Mouse (Mus musculus) heart, embryonic 10.5 days (tissue): ENCODE measurements around the gene Dlgap4. TPM values are rescaled to one million over a fixed set of nuclear protein-coding genes. Genes with fewer than 3 reads are reported as not detected.
"Not testable (repeated sequence)": the region's sequence is repeated elsewhere in the genome, so short reads cannot be mapped to it uniquely, and the experiment has no call there.

Experiments
- DNase-seq: peaks from one replicate; pipeline ENCODE4 v3.0.0-alpha.2; 2017; ENCODE audit warnings: low spot score
- H3K27ac ChIP-seq: fragments of 300-500 bp; sonication (generic); 2 replicates; pipeline ENCODE4 v1.5.1; 2016; ENCODE audit warnings: mild to moderate bottlenecking
- H3K27me3 ChIP-seq: fragments of 300-500 bp; sonication (generic); 2 replicates; pipeline ENCODE4 v1.6.1; 2016; ENCODE audit warnings: mild to moderate bottlenecking; ENCODE audit not compliant: poor library complexity, insufficient read depth, severe bottlenecking
- H3K36me3 ChIP-seq: fragments of 300-500 bp; sonication (generic); 2 replicates; pipeline ENCODE4 v1.6.1; 2016; ENCODE audit warnings: mild to moderate bottlenecking, moderate library complexity
- H3K4me1 ChIP-seq: fragments of 300-500 bp; sonication (generic); 2 replicates; pipeline ENCODE4 v1.6.1; 2016; ENCODE audit warnings: mild to moderate bottlenecking
- H3K4me3 ChIP-seq: fragments of 300-500 bp; sonication (generic); 2 replicates; pipeline ENCODE4 v1.5.1; 2016; ENCODE audit warnings: mild to moderate bottlenecking, moderate library complexity
- H3K9me3 ChIP-seq: fragments of 300-500 bp; sonication (generic); 2 replicates; pipeline ENCODE4 v1.6.1; 2016; ENCODE audit warnings: mild to moderate bottlenecking, moderate library complexity
- WGBS: fragments of 180-500 bp; shearing (Covaris S2); methylation state at CpG from one replicate; pipeline ENCODE4 v1.1.7; 2016; 5-methylcytosine and 5-hydroxymethylcytosine counted together
- polyA plus RNA-seq: library from polyadenylated mRNA; unstranded; fragments of >200 nt; fragmentation: Nextera tagmentation; extraction: Ambion mirVana; gene quantifications from 2 replicates; pipeline ENCODE4 v1.2.1, GENCODE M21; 2016

Gene Dlgap4
- polyA plus RNA-seq, 1 experiment from 2014 or later, result 95.7 TPM

DNA sequence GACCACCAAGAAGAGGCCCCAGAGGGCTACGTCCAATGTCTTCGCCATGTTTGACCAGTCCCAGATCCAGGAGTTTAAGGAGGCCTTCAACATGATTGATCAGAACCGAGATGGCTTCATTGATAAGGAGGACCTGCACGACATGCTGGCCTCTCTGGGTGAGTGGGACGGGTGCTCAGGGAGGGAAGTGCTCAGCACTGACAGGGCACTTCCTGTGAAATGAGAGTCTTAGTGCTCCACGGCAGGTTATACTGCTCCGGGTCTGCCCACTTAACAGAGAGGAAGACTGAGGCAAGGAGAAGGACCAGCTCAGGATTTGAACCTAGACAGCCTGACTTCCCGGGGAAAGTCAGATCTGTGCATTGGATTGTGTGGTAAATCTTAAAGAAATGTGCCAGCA, 165.1 kb downstream of the Dlgap4 start:
- Histone ChIP-seq H3K27me3 (peaks cover 5% of the 10 kb centered on the region; the same call in 1 of the 2 replicates), H3K9me3 (no peaks in the 10 kb centered on the region), H3K4me3 (peak overlapping the region; percentile 69), H3K27ac (peak overlapping the region; percentile 25; the same call in 1 of the 2 replicates), H3K4me1 (peaks cover 85% of the 10 kb centered on the region), H3K36me3 (peaks cover 41% of the 10 kb centered on the region)
- WGBS, result 78% methylated on average over 8 of the region's 8 CpGs
- DNase-seq, result peak; percentile 71

DNA sequence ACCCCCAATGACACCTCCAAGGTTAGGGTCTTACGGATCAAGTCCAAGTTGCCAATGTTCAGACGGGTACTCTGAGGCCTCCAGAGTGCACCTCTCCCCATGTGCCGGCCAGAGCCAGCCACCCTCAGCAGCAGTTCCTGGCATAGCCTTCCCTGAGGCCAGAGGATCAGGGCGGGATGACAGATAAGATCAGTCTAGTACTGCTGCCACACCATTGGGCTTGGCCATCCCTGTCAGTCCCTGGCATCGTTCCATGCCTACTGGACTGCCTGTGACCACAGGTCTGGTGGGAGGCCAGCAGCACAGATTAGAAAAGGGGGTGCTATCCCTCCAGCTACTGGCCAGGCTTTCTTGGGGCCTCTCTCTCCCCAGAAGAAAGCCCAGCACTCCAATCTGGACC, 165.5 kb downstream of the Dlgap4 start:
- peak; percentile 64 for DNase-seq
- Histone ChIP-seq H3K4me1 (peaks cover 89% of the 10 kb centered on the region), H3K27me3 (peaks cover 5% of the 10 kb centered on the region; the same call in 1 of the 2 replicates), H3K9me3 (no peaks in the 10 kb centered on the region), H3K36me3 (peaks cover 41% of the 10 kb centered on the region), H3K27ac (peak overlapping the region; percentile 25; the same call in 1 of the 2 replicates), H3K4me3 (peak overlapping the region; percentile 69; the same call in 1 of the 2 replicates)
- 62% methylated on average over 5 of the region's 5 CpGs for WGBS

DNA sequence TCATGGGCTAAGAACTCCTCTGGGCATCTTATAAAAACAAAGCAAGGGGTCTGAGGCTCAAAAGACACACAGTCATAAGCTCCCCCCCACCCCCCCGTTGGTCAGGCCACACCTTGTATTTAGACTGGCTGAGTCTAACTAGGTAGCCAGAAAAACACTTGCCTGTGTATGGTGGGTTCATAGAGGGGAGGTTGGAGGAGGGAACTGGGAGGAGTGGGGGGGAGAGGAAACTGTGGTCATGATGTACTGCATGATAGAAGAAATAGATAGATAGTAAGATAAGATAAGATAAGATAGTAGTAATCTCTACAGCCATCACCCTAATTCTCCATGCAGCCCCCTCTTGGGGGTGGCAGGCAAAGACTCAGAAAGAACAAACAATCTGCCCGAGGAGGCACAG, 166.0 kb downstream of the Dlgap4 start:
- Histone ChIP-seq H3K9me3 (no peaks in the 10 kb centered on the region), H3K4me1 (peaks cover 89% of the 10 kb centered on the region), H3K27me3 (peaks cover 5% of the 10 kb centered on the region; the same call in 1 of the 2 replicates), H3K27ac (peak overlapping the region; percentile 25; the same call in 1 of the 2 replicates), H3K4me3 (no peak overlapping the region; the same call in 1 of the 2 replicates), H3K36me3 (peaks cover 41% of the 10 kb centered on the region)
- DNase-seq, result peak; percentile 54
- 49% methylated on average over 2 of the region's 2 CpGs for whole genome bisulfite sequencing

DNA sequence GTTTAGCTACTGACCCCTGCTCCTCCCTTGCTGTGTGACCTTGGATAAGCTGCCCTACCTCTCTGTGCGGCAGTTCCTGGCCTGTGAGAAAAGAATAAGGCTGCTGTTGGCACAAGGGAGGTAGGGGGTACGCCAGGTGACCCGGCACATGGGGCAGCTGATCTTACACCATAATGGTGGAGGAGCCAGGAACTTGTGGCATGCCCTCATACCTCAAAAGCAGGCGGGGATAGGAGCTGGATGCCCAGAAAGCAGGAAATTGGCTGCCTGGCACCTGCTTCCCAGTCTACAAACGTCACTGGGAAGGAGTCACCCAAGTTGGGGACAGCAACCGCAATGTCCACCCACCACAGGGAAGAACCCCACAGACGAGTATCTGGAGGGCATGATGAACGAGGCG, 166.6 kb downstream of the Dlgap4 start:
- WGBS, result 71% methylated on average over 9 of the region's 9 CpGs
- Histone ChIP-seq H3K27ac (peak overlapping the region; percentile 83; the same call in 1 of the 2 replicates), H3K9me3 (no peaks in the 10 kb centered on the region), H3K36me3 (peaks cover 41% of the 10 kb centered on the region), H3K27me3 (peaks cover 5% of the 10 kb centered on the region; the same call in 1 of the 2 replicates), H3K4me3 (peak overlapping the region; percentile 22; the same call in 1 of the 2 replicates), H3K4me1 (peaks cover 85% of the 10 kb centered on the region)
- DNase-seq, result peak; percentile 78

DNA sequence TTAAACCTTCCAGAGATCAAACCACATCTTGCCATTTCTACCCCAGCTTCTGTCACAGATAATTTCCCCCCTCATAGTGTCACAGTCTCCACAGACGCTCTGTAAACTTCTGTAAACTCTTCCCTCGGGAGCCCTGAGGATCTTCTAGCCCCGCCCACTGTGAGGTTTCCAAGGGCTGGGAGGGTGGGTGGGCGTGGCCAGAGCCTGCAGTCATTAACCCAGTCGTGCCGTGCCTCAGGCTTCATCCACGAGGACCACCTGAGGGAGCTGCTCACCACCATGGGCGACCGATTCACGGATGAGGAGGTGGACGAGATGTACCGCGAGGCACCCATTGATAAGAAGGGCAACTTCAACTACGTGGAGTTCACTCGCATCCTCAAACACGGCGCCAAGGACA, 167.2 kb downstream of the Dlgap4 start:
- peaks cover 81% of the 10 kb centered on the region for H3K4me1 ChIP-seq
- H3K9me3 ChIP-seq, result no peaks in the 10 kb centered on the region
- peaks cover 5% of the 10 kb centered on the region; the same call in 1 of the 2 replicates for H3K27me3 ChIP-seq
- H3K27ac ChIP-seq, result peak overlapping the region; percentile 83
- peak overlapping the region; percentile 22 for H3K4me3 ChIP-seq
- peak; percentile 84 for DNase-seq
- peaks cover 41% of the 10 kb centered on the region for H3K36me3 ChIP-seq
- 18% methylated on average over 17 of the region's 17 CpGs for WGBS

DNA sequence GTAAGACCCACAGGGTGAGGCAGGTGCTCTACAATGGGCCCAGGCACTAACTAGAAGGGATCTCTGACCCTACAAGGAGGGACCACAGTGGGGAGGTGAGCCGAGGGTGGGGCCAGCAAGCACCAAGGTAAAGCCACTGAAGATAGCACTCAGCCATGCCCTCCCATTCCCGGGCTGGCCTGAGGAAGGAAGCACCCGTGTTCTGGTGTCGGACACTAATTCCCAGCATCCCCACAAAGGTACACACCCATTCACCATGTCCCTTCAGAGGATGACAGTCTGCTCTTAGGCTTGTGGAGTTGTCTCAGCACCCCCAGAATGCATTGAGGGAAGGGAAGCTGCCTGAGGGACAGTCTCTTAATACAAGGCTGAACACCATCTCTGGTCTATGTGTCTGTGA, 167.8 kb downstream of the Dlgap4 start:
- peak; percentile 84 for DNase-seq
- Histone ChIP-seq H3K27ac (peak overlapping the region; percentile 83), H3K27me3 (no peaks in the 10 kb centered on the region; the same call in 1 of the 2 replicates), H3K4me3 (peak overlapping the region; percentile 22; the same call in 1 of the 2 replicates), H3K4me1 (peaks cover 77% of the 10 kb centered on the region), H3K9me3 (no peaks in the 10 kb centered on the region), H3K36me3 (peaks cover 41% of the 10 kb centered on the region)
- 66% methylated on average over 4 of the region's 4 CpGs for WGBS

DNA sequence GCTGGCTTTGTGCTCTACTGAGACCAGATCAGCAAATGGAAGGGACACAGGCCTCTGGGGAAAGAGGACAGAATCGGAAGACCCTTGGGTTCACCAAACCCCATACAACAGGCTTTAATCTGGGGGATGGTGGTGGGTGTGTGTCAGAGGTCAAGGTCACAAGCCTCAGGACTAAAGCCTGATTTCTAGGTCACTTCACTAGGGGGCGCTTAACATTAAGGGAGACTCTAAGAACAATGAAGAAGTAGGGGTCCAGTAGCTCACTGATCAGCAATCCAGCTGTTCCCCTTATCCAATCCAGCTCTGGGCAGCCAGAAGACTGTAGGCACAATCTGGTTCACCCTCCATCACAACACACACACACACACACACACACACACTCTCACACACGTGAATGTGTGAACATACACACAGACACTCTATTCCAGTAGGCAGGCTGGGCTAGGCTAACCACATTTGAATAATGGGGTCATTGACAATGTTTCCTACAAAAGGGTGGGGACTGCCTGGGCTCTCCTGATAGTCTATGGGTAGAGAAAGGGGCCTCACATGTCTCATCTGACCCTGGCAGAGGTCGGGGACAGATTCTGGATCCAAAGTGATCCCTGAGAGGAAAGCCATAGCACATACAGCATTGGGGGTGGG, 168.5 kb downstream of the Dlgap4 start:
- Histone ChIP-seq H3K4me1 (peaks cover 75% of the 10 kb centered on the region), H3K27ac (peak overlapping the region; percentile 83), H3K36me3 (peaks cover 41% of the 10 kb centered on the region), H3K4me3 (no peak overlapping the region), H3K27me3 (no peaks in the 10 kb centered on the region), H3K9me3 (no peaks in the 10 kb centered on the region)
- DNase-seq, result peak; percentile 82
- 64% methylated on average over 4 of the region's 4 CpGs for WGBS

DNA sequence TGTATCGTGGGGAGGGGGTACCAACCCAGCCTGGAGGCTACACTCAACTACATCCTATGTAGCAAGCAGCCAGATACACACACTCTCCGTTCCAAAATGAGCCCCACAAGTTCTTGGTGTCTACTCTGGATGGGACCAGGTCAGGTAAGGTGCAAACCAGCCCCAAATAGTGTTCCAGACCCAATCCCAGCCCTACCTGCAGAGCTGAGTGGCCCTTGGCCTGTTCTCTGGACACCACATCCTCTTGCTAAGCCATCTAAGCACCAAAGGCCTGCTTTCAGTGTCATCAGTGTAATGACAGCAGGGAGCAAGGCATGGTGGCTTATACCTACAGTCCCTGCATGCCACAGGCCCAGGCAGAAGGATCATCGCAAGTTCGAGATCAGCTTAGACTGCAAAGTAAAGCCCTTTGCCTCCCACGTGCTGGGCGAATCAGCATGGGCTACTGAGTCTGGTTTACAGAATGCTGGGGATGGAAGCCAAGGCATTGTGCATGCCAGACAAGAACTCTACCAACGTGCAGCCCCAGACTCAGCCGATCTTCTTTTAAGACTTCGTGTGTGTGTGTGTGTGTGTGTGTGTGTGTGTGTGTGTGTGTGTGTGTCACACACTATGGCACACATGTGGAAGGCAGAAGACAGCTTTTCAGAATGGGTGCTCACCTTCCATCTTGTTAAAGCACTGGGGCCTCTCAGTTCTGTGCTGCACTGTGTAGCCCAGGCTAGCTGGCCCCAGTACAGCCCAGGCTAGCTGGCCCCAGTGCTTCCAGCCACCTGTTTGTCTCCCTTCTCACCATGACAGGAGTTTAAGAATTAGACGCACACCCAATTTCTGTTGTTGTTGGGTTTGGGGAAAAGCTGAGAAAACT, 169.2 kb downstream of the Dlgap4 start:
- Histone ChIP-seq H3K36me3 (peaks cover 41% of the 10 kb centered on the region), H3K4me1 (peaks cover 67% of the 10 kb centered on the region), H3K27ac (peak overlapping the region; percentile 83), H3K27me3 (no peaks in the 10 kb centered on the region), H3K9me3 (no peaks in the 10 kb centered on the region), H3K4me3 (no peak overlapping the region)
- WGBS, result 86% methylated on average over 10 of the region's 10 CpGs
- DNase-seq, result peak; percentile 80

DNA sequence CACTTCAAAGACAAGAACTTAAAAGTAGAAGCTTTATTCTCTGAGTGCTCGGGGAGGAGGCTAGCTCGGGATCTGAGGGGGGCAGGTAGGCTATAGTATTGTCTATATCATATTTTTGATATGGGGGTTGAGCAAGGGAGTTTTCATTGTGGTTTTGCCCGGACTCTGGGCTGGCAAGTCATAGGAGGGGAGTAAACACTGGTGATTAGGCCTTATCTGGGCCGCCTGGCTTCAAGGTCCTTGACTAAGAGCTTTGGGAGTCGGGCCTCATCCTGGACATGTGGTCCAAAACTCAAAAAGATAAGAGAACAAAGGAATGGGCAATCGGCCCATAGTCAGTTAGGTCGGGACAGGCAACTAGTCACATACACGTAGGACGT, 169.8 kb downstream of the Dlgap4 start:
- H3K36me3 ChIP-seq, result peaks cover 40% of the 10 kb centered on the region
- H3K27ac ChIP-seq, result peak overlapping the region; percentile 83
- WGBS, result 22% methylated on average over 9 of the region's 9 CpGs
- H3K27me3 ChIP-seq, result no peaks in the 10 kb centered on the region
- H3K9me3 ChIP-seq, result no peaks in the 10 kb centered on the region
- no peak overlapping the region; the same call in 1 of the 2 replicates for H3K4me3 ChIP-seq
- peaks cover 61% of the 10 kb centered on the region for H3K4me1 ChIP-seq
- peak; percentile 94 for DNase-seq

DNA sequence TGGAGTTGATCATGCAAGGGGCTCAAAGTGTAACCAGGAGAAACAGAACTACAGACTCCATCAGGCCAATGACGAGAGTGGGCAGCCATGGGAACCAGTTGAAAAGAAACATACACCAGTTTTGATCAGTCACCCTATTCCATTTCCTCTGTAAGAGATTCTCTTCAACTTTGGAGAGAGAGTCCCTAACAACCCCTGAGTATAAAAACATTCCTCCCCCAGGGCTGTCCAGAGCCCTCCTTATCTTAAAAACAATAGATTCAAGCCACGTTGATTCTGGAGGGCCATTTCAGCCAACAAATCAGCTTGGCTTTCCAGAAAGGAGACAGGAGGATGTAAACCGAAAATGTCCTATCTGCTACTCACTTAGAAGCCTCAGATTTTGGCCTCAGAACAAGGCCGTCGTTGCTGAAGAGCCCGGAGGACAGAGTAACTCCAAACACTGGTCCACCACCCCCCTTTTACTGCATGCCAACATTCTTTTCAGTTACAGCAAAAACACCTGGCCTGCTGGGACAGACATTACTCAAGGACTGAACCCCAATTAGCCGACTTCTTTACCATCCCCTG, 170.6 kb downstream of the Dlgap4 start:
- Histone ChIP-seq H3K9me3 (no peaks in the 10 kb centered on the region), H3K27ac (peak overlapping the region; percentile 83), H3K27me3 (no peaks in the 10 kb centered on the region), H3K4me1 (peaks cover 53% of the 10 kb centered on the region), H3K36me3 (peaks cover 32% of the 10 kb centered on the region), H3K4me3 (no peak overlapping the region)
- WGBS, result 43% methylated on average over 7 of the region's 7 CpGs
- peak; percentile 73 for DNase-seq

DNA sequence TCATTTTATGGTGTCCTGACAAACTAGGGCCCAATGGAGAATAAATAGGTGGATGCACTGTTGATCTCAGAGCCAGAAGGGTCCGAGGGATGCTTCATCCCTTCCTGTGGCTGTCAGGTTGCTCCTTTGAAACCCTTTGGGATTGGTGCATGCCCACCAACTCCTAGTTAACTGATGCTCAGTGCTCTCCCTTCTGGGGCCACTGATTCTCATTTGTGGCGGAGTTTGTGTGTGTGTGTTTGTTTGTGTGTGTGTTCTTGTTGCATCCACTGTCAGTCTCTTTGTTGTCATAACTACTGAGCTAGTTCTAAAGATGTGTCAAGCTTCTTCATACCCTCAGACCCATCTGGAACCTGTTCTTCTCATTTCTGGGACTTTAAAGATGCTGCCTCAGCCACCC, 171.4 kb downstream of the Dlgap4 start:
- no peaks in the 10 kb centered on the region for H3K27me3 ChIP-seq
- peak; percentile 70 for DNase-seq
- H3K4me3 ChIP-seq, result no peak overlapping the region
- 86% methylated on average over 2 of the region's 2 CpGs for WGBS
- H3K4me1 ChIP-seq, result peaks cover 45% of the 10 kb centered on the region
- H3K36me3 ChIP-seq, result peaks cover 25% of the 10 kb centered on the region
- H3K27ac ChIP-seq, result no peak overlapping the region
- no peaks in the 10 kb centered on the region for H3K9me3 ChIP-seq

DNA sequence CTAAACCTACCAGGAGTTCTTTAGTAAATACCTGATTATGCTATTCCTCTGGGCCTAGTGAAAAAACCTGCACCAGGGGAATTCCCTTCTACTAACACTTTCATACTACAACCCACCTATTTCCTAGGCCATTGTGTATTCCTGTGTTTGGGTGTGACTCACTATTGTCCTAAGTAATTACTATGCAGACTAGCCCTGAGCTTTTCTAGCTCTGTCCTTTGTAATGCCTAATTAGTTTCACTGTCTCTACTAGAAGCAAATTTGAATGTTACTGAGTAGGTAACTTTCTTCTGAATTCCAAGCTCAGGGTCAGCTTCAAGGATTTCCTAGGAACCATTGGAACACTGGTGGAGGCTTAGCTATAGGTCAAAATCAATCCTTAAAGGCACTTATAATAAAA, 172.9 kb downstream of the Dlgap4 start:
- not testable (repeated sequence) for H3K4me3 ChIP-seq, H3K27me3 ChIP-seq, H3K27ac ChIP-seq, H3K9me3 ChIP-seq, DNase-seq
- H3K36me3 ChIP-seq, result peaks cover 11% of the 10 kb centered on the region
- peaks cover 31% of the 10 kb centered on the region for H3K4me1 ChIP-seq
